Mouse (Mus musculus) liver, adult 2 months (tissue): ENCODE data around the gene Igfbp5.

ENCODE experiments used
- CTCF ChIP-seq: fragments of 200-500 bp; IDR thresholded peaks from 2 replicates; pipeline ENCODE4 v1.5.1; 2011; ENCODE audit warnings: low read depth, low read length, control low read depth
- POLR2A ChIP-seq: fragments of 200-500 bp; IDR thresholded peaks from 2 replicates; pipeline ENCODE4 v1.6.1; 2011; ENCODE audit warnings: low read length, control low read depth; ENCODE audit not compliant: insufficient read depth; ENCODE audit errors: extremely low read depth

DNA sequence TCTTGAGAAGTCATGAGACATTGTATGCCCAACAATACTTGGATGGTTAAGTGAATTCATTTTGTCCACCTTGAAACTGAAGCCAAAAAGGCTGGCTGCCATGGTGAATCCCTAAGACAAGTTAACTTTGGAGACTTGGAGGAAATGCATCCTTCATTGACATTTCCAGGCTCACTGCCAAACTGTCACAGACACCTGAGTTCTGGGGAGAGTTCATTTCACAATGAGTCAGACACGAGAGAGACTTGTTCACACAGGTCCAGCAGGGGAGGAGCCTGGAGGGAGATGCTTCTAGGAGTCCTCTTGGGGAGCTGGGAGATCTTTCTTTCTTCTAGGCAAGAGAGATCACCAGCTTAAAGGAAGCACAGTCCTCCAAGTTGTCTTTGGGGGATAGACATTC lies 13.2 kb upstream of the Igfbp5 start:
- TF ChIP-seq POLR2A (no peak), CTCF (no peak)
